Mouse (Mus musculus) G1E-ER4 (cell line): ENCODE measurements around the gene Fam189b. TPM values are rescaled to one million over a fixed set of nuclear protein-coding genes. Genes with fewer than 3 reads are reported as not detected.

Source experiments
- GATA1 ChIP-seq: IDR thresholded peaks from one replicate; pipeline ENCODE4 v1.8.0; 2012; ENCODE audit warnings: low read length, inconsistent platforms
- polyA plus RNA-seq: library from polyadenylated mRNA; stranded (reverse); fragments of >175 nt; gene quantifications from 2 replicates; pipeline ENCODE4 v1.2.3, GENCODE M21; 2012

Gene Fam189b
- polyA plus RNA-seq, 1 experiment, result 13.1 TPM

DNA sequence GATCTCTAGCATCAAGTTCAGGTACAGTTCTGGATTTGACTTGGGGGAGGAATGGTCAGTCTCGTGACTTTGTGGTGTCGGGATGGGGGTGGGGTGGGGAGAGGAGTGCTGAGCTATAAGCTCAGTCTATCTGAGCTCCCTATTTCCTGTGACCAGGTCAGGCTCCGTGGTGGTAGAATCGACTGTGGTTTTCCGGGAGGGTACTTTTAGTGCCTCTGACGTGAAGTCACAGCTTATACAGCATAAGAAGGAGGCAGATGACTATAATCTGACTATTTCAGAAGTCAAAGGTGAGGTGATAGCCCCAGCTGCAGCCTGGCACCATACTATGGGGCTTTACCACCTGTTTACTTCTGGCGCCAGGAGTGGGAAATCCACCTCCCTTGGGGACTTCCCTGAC, 48.4 kb downstream of the Fam189b start:
- no peak for TF ChIP-seq GATA1

DNA sequence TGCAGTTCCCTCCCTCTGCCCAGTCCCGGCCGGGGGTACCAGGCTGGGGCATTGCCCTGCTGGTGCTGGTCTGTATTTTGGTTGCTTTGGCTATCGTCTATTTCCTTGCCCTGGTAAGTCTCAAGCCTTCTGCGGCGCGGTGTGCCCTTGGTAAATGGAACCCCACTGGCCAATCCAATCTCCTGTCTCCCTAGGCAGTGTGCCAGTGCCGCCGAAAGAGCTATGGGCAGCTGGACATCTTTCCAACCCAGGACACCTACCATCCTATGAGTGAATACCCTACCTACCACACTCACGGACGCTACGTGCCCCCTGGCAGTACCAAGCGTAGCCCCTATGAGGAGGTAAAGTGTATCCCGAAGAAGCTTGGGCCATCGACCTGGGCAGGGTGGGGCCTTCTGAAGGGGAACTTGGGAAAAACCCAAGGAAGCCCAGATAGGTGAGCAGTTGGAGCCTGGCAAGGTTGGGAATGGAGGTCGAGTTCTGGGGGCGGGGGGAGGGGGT, 48.9 kb downstream of the Fam189b start:
- TF ChIP-seq GATA1, result no peak

DNA sequence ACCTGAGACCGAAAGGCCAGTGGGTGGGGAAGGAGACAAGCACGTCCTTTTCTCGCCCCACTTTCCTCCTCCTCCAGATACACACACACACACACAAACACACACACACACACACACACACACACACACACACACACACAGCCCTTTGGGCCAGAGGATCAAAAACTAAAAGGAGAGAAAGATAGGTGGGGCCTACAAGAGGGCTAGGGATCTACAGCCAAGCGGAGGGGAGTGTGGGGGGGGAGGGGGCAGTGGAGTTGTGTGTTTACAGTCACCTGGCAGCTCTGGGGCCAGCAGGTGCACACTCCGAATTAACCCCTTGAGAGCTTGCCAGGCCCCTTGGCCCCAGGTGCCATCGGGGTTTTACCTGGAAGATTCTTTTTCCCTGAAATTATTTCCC, 49.7 kb downstream of the Fam189b start:
- TF ChIP-seq GATA1, result no peak

DNA sequence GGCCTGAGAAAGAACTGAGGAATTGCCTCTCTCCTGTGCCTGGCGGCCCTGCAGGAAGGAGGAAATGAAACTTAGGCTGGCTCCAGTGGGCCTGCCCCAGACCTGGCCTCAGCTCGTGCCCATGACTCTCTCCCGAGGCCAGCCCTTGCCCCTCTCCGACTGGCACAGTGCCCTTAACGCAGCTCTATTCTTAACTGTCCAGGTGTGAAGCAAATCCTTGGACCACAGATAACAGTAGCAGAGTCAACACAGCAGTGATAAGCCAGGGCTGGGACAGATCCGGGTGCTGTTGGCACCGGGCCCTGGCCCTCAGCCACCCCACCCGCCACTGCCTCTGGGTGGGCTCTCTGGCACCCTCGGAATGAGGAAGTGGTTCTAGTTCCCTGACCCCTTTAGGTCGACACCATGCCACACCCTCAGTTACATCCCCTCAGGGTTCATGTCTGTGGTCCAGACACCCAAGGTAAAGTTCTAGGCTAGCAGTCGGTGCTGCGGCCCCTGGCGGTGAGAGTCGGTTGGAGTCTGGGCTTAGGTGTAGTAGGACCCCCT, 50.7 kb downstream of the Fam189b start:
- no peak for TF ChIP-seq GATA1

- TF ChIP-seq GATA1, result no peak
Measured at GRCm38 (mm10) chr3:89236516-89236915, 53.6 kb downstream of the Fam189b start.

GRCm38 (mm10) chr3:89237682-89238081, 54.7 kb downstream of the Fam189b start:
- TF ChIP-seq GATA1, result no peak

- no peak for TF ChIP-seq GATA1
Measured at GRCm38 (mm10) chr3:89238494-89238893, 55.6 kb downstream of the Fam189b start.

Other genes starting within 250 kb of the Fam189b start
- gene Ash1l, start 232.5 kb upstream of the Fam189b start, polyA plus RNA-seq, result 3.6 and 3.8 TPM in 2 replicates
- 68.5 and 160 TPM in 2 replicates for gene Dap3, start 232.0 kb upstream of the Fam189b start, polyA plus RNA-seq
- gene Rusc1, start 89.8 kb upstream of the Fam189b start, polyA plus RNA-seq, result 14.2 and 15.4 TPM in 2 replicates
- 1.4 and 7.9 TPM in 2 replicates for gene Gm43738, start 82.0 kb upstream of the Fam189b start, polyA plus RNA-seq
- 18.1 and 44.7 TPM in 2 replicates for gene Fdps, start 81.2 kb upstream of the Fam189b start, polyA plus RNA-seq
- 145 and 174 TPM in 2 replicates for gene Pklr, start 47.0 kb upstream of the Fam189b start, polyA plus RNA-seq
- 0.91 and 1.2 TPM in 2 replicates for gene Hcn3, start 22.9 kb upstream of the Fam189b start, polyA plus RNA-seq
- gene Clk2, start 18.3 kb upstream of the Fam189b start, polyA plus RNA-seq, result 62.2 and 65.3 TPM in 2 replicates
- 190 and 239 TPM in 2 replicates for gene Scamp3, start 5.7 kb upstream of the Fam189b start, polyA plus RNA-seq
- 2.0 and 2.9 TPM in 2 replicates for gene Gba, start 19.8 kb downstream of the Fam189b start, polyA plus RNA-seq
- gene Thbs3, start 32.0 kb downstream of the Fam189b start, polyA plus RNA-seq, result 0.19 and 0.37 TPM in 2 replicates
- 392 and 458 TPM in 2 replicates for gene Mtx1, start 43.9 kb downstream of the Fam189b start, polyA plus RNA-seq
- 0.18 TPM in 1 of 2 replicates, not detected in the other for gene Muc1, start 45.9 kb downstream of the Fam189b start, polyA plus RNA-seq
- 135 and 200 TPM in 2 replicates for gene Krtcap2, start 62.8 kb downstream of the Fam189b start, polyA plus RNA-seq
- 2.4 and 2.8 TPM in 2 replicates for gene Trim46, start 63.2 kb downstream of the Fam189b start, polyA plus RNA-seq
- 119 and 146 TPM in 2 replicates for gene Dpm3, start 76.2 kb downstream of the Fam189b start, polyA plus RNA-seq
- not detected in 2 replicates for gene Slc50a1, start 87.4 kb downstream of the Fam189b start, polyA plus RNA-seq
- not detected in 2 replicates for gene Efna1, start 98.0 kb downstream of the Fam189b start, polyA plus RNA-seq
- gene Efna3, start 139.8 kb downstream of the Fam189b start, polyA plus RNA-seq, result not detected in 2 replicates
- gene Efna4, start 154.9 kb downstream of the Fam189b start, polyA plus RNA-seq, result 0.04 and 0.09 TPM in 2 replicates
- not detected in 2 replicates for gene Adam15, start 166.9 kb downstream of the Fam189b start, polyA plus RNA-seq
- gene Dcst2, start 178.8 kb downstream of the Fam189b start, polyA plus RNA-seq, result not detected in 2 replicates
- not detected in 2 replicates for gene Dcst1, start 182.1 kb downstream of the Fam189b start, polyA plus RNA-seq
- 39.1 and 39.3 TPM in 2 replicates for gene Zbtb7b, start 211.6 kb downstream of the Fam189b start, polyA plus RNA-seq
- 0.08 TPM in 1 of 2 replicates, not detected in the other for gene Lenep, start 219.7 kb downstream of the Fam189b start, polyA plus RNA-seq
- 12.0 and 24.0 TPM in 2 replicates for gene Flad1, start 228.7 kb downstream of the Fam189b start, polyA plus RNA-seq
- 84.3 and 87.0 TPM in 2 replicates for gene Cks1b, start 235.2 kb downstream of the Fam189b start, polyA plus RNA-seq
- gene Shc1, start 235.3 kb downstream of the Fam189b start, polyA plus RNA-seq, result 138 and 171 TPM in 2 replicates
- 160 and 240 TPM in 2 replicates for gene Pygo2, start 247.1 kb downstream of the Fam189b start, polyA plus RNA-seq